Mouse (Mus musculus) olfactory bulb, adult 2 months (tissue): ENCODE results near the gene Litaf.

Experiments used
- CTCF ChIP-seq: fragments of 200-500 bp; IDR thresholded peaks from 2 replicates; pipeline ENCODE4 v1.5.1; 2012; ENCODE audit warnings: low read depth, mild to moderate bottlenecking, low read length, moderate library complexity; ENCODE audit not compliant: insufficient read depth
- POLR2A ChIP-seq: fragments of 200-500 bp; IDR thresholded peaks from 2 replicates; pipeline ENCODE4 v1.6.1; 2012; ENCODE audit warnings: mild to moderate bottlenecking, low read depth, low read length, moderate library complexity; ENCODE audit not compliant: insufficient read depth

DNA sequence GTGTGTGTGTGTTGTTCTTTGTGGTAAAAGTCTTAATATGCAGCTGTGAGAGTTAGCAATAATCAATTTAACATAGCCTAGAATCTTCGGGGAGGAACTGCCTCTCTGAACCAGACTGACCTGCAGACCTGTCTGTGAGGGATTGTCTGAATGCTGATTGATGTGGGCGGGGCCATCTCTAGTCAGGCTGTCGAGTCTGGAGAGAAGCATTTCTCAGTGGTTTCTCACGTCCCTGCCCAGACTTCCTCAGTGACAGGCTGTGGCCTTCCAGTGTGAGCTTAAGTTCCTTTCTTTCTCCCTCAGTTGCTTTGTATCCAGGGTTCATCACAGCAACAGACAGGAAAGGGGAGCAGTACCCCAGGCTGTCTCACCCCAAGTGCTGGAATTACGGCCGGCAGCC lies 11.5 kb downstream of the Litaf start:
- TF ChIP-seq CTCF (no peak), POLR2A (no peak)
